Mouse (Mus musculus): ENCODE results near the gene Wdr38. TPM values are rescaled to one million over a fixed set of nuclear protein-coding genes. Genes with fewer than 3 reads are reported as not detected.
A peak's percentile ranks its signal among the peaks of the same experiment; 100 is the strongest.

The Wdr38 gene
- 0.61 and 1.4 TPM in 2 replicates for total RNA-seq (2017)

DNA sequence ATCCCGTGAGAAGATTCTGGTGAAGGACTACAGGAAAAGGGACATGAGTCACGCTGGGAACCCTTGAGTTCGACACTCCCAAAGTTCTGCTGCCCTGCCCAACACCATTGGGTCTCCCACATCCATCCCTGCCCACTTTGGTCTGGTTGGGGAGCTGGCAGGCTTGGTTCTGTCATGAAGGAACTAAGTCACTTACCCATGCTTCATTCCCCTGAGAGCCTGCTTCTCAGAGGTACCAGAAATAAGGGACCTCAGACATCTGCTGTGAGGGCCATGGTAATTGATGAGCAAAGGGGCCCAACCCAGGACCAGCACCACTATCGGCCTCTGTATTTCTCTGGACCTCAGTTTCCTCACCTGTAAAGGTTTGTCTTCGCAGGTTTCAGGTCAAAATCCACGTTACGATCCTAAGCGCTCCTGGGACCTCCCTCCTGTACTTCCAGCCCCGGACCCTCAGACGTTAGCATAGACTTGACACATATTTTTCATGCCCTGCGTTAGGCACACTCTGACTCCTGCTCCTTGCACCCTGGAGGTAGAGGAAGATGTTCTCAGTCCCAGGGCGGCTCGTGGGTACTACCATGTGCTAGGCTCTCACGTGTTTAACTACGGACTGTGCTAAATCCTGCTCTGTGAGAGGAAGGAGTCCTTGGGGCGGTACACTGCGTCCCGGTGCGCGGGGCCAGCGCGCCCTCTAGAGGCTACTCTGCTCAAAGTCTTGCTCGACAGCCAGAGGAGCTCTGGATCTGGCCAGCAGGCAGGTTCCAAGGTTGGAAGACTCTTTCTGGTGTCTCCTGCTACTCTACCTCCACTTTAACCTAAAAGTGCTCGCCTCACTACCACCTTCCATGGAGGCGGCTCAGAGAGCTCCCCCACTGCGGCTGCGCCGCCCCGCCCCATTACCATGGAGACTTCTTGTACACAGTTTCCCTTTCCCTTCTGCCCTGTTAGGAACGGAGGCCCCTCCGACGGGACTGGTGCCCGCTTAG, at the start of gene Wdr38:
Gene Wdr38, plus strand, starts transcription at position 91 of the 989 bp plus-strand sequence.
- peak; percentile 84 for ATAC-seq (ENCODE audit: extremely low read depth, insufficient number of reproducible peaks, low FRiP score, poor library complexity, severe bottlenecking)

DNA sequence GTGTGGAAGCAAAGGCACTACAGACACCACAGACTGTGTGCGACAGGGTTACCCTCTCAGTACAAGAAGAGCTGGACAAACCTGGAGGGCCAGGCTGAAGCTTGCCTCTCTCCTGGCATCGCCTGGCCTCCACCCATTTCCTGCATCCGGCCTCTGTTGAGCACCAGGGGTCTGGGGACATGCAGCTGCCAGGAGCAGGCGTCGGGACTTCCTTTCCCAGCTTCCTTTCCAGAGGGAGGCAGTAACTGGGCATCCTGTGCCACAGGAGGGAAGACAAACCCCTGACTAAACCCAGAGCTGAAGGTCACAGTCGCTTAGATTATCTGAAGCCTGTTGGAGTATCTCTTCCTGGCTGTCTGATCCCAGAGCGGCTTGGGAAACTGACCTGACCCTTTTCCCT, 49.7 kb upstream of the Wdr38 start:
- no peak for ATAC-seq (ENCODE audit: extremely low read depth, insufficient number of reproducible peaks, low FRiP score, poor library complexity, severe bottlenecking)

DNA sequence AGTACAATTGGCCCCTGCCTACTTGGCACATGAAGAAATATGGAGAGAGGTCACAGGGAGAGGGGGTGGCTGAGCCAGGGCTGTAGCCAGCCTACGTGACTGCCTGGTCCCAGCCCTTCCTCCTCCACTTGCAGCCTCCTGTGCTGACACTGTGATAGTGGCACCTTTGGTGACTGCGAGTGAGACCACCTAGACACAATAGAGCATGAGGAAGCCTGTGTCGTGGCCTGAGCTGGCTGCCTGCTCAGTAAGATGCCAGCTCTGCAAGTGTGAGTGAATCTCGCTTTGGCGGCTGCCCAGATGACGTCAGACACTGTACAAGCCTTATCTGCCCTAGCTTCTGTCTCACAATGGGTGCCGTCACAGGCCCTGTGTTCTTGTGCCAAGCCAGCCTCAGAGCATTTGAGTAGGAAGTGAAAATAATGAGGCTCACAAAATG, 47.0 kb upstream of the Wdr38 start:
- ATAC-seq (ENCODE audit: extremely low read depth, insufficient number of reproducible peaks, low FRiP score, poor library complexity, severe bottlenecking), result no peak

DNA sequence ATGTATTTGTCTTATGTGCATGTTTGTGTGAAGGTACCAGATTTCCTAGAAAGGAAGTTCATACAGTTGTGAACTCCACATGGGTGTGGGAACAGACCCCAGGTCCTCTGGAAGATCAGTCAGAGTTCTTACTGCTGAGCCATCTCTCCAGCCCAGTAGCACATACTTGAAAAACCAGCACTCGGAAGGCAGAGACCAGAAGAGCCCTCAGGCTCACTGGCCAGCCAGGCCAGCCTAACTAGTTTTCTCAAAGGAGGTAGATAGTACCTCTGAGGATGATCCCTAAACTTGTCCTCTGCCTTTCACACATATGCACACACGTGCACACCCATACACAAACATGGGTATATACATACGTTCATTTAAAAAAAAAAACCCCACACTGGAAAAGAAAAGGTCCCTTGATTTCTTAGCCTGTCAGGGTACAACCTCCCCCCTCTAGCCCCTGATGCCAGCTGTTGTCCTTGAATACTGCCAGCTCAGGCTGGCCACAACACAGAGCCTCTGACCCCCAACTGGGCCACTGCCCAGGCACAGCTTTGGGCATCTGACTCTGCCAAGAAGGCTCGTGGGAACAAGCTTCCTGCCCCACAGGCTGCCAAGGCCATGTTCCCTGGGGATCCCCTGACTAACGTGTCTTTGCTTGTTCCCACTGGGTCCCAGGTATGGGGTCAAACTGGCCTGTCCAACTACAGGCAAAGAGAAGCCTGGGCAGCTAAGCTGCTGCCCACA, 44.0 kb upstream of the Wdr38 start:
- no peak for ATAC-seq (ENCODE audit: extremely low read depth, insufficient number of reproducible peaks, low FRiP score, poor library complexity, severe bottlenecking)

DNA sequence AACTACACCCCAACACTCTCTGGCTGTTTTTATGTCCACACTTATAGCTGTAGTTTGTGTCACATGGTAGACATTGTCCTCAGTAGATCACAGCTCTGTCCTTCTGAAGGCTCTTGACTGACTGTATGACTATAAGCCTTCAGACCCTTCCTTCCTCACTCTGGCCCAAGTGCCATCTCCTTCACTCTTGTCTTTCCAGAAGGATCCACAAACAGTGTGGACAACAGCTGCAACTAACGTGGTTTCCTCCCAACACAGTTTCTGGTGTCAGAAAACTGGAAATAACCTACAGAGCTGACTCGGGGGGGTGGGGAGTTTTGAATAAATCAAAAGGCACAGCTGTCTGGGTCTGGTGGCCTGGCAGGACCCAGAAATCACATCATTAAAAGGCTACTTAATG, 41.2 kb upstream of the Wdr38 start:
- ATAC-seq (ENCODE audit: extremely low read depth, insufficient number of reproducible peaks, low FRiP score, poor library complexity, severe bottlenecking), result no peak

DNA sequence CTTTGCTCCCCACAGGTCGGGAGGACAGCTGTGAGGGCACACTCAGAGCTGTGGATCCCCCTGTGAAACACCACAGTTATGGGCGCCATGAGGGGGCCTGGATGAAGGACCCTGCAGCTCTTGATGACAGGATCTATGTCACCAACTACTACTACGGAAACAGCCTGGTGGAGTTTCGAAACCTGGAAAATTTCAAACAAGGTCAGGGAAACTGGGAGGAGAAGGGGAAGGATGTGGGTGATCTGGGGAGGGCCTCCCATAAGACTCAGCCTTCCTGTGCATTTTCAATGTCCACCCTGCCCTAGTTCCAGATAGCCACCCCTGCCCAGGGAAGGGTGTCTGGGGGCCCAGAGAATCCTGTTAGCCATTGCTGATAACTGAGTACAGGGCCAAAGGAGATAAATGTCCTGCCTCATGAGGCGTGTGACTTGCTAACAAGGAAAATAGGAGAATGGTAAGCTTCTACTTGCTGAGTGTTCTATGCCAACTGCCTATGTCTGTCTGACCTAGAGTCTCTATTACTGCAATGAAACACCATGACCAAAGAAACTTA, 39.5 kb upstream of the Wdr38 start:
- ATAC-seq (ENCODE audit: extremely low read depth, insufficient number of reproducible peaks, low FRiP score, poor library complexity, severe bottlenecking), result no peak

DNA sequence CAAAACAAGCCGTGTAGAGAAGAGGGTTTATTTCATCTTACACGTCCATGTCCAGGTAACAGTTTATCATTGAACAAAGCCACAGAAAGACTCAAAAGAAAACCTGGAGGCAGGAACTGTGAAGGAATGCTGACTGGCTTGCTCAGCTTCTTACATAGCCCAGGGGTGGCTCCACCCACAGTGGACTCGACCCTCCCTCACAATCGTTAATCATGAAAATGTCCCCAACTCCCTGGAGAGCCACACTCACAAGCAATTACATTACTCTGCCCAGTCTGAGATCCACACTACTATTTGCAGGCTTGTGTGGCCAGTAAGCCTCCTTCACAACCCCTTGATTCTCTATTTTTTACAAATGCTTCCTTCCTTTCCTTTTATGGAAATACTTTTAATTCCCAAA, 33.1 kb upstream of the Wdr38 start:
- ATAC-seq (ENCODE audit: extremely low read depth, insufficient number of reproducible peaks, low FRiP score, poor library complexity, severe bottlenecking), result no peak

DNA sequence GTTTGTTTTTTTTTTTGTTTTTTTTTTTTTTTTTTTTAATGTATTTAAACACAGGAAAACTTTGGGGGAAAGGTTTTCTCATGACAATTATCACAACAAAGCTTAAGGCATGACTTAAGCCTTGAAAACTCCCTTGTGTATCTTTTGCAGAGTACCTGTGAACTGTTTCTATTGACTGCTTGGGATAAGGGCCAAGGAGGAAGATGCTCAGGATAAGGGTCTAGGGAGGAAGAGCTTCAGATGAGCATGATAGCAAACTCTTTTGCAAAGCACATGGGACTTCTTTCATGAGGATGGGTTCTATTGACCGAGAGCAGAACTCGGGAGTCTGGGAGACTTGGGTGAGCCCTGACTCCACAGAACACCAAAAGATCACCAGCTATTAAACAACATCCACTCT, 27.6 kb upstream of the Wdr38 start:
- ATAC-seq (ENCODE audit: extremely low read depth, insufficient number of reproducible peaks, low FRiP score, poor library complexity, severe bottlenecking), result no peak

DNA sequence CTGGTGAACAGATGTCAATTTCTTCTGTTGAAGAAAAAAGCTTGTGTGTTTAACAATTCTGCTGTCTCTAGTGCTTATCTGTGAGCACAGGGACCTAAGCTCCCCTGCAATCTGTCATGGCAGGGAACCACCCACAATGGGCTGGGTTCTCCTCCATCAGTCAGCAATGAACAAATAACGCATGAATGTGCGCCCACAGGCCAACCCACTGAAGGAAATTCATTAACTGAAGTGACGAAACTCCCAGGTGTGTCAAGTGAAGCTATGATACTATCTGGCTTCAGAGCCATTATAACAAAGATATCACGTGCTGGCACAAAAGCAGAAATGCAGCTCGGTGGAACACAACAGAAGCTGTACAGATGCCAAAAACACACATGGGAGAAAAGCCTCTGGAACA, 27.2 kb upstream of the Wdr38 start:
- ATAC-seq (ENCODE audit: extremely low read depth, insufficient number of reproducible peaks, low FRiP score, poor library complexity, severe bottlenecking), result no peak

DNA sequence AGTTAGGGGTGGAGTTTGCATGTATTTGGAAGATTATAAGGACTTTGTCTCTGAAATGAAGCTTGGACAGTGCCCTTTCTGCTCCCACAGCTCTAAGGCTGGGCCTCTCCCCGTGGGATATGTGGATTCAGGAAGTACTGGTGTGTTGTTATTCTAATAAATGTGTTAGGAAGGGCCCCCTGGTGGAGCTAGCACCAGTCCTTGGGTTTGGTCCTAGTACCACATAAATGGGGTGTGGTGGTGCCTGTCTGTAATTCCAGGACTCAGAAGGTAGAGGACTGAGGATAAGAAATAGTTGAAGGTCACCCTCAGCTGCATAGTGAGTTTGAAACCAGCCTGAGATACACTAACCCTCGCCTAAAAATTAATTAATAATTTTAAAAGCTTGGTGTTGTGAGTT, 24.1 kb upstream of the Wdr38 start:
- no peak for ATAC-seq (ENCODE audit: extremely low read depth, insufficient number of reproducible peaks, low FRiP score, poor library complexity, severe bottlenecking)

DNA sequence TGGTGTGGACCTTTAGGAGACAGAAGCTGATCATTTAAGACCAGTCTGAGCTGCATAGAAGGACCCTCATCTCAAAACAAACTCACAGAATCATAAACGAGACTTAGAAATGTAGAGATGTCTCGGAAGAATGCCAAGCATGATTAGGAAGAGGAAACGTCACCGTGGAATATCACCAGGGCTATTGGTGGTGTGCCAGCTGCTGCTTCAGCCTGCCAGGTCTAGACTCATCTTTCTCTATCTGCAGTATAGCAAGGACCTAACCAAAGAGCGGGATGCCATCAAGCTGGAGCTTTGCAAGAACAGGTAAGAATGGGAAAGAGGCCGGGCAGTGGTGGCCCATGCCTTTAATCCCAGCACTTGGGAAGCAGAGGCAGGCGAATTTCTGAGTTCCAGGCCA, 23.6 kb upstream of the Wdr38 start:
- ATAC-seq (ENCODE audit: extremely low read depth, insufficient number of reproducible peaks, low FRiP score, poor library complexity, severe bottlenecking), result no peak

DNA sequence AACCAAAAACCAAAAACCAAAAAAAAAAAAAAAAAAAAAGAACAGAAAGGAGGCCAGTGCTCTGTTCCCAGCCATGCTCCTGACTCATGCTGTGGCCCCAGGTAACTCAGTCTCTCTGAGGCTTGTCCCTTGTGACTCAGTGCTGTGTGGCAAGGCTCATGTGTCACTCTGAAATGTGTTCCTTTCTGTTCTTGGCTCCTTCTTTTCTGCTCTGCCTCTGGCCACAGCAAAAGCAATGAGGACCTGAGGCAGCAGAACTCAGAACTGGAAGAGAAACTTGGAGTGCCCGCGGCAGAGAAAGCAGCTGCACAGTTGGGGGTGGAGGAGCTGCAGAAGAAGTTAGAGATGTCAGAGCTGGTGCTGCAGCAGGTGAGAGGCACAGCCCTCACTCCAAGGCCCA, 23.1 kb upstream of the Wdr38 start:
- ATAC-seq (ENCODE audit: extremely low read depth, insufficient number of reproducible peaks, low FRiP score, poor library complexity, severe bottlenecking), result no peak

DNA sequence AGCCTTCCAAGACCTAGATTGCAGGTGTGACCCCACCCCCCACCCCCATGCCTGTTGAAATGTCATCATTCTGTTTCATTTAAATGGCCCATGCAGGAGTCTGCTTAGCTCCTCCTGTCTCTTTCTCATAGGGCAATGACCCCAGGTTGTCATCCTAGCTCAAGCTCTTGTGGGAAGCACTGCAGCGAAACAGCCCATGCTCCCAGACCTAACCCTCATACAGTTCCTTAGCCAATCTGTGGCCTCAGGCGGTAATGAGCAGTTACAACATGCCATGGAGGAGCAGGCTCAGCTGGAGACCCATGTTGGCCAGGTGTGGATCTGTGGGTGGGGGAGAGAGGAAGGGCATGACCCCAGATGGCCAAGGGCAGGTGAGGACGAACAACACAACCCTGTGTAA, 22.1 kb upstream of the Wdr38 start:
- no peak for ATAC-seq (ENCODE audit: extremely low read depth, insufficient number of reproducible peaks, low FRiP score, poor library complexity, severe bottlenecking)

DNA sequence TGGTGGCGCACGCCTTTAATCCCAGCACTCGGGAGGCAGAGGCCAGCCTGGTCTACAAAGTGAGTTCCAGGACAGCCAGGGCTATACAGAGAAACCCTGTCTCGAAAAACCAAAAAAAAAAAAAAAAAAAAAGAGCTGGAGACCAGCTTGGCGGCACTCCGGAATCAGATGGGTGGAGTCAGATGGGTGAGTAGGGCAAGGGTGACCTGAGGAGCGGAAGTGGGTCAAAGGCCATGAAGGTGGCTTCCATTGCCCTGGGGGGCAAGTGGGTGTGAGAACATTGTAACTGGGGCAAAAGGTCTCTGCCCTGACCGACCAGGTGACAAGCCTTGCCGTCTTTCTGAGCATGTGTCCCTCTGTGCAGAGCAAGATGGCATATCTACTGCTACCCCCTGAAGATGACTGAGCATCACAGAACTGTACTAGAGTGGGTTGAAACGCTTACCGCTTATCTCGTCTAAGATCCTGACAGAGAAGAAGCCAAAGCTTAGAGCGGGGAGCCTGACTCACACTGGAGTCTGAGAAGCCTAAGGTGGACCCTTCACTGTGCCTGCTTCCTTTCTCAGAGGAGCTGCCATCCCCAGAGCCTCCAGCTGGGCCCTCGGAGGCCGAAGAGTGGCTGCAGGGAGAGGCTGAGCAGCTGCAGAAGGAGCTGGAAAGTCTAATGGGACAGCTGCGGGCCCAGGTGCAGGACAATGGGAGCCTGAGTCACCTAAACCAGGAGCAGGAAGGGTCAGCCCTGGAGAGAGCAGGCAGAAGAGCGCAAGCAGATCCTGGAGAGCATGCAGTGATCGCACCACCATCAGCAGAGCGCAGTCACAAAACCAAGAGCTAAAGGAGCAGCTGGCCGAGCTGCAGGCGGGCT, 21.1 kb upstream of the Wdr38 start:
- no peak for ATAC-seq (ENCODE audit: extremely low read depth, insufficient number of reproducible peaks, low FRiP score, poor library complexity, severe bottlenecking)

DNA sequence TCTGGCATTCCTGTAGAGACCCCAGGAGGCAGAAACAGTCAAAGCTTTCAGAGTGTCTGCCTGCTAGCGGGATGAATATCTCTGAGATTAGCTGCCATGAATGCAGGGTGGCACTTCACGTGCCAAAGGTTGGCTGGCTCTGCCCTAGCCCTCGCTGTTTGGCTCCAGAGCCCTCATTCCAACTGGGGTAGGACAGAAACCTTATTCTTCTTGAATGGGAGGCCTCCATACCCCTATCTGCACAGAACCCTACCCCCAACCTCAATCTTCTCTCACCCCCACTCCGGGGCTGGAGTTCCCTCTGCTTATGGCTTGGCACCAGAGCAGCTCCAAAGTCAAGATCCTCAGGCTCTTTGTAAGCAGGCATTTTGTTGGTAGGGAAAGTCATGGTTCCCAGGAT, 19.4 kb upstream of the Wdr38 start:
- ATAC-seq (ENCODE audit: extremely low read depth, insufficient number of reproducible peaks, low FRiP score, poor library complexity, severe bottlenecking), result no peak

DNA sequence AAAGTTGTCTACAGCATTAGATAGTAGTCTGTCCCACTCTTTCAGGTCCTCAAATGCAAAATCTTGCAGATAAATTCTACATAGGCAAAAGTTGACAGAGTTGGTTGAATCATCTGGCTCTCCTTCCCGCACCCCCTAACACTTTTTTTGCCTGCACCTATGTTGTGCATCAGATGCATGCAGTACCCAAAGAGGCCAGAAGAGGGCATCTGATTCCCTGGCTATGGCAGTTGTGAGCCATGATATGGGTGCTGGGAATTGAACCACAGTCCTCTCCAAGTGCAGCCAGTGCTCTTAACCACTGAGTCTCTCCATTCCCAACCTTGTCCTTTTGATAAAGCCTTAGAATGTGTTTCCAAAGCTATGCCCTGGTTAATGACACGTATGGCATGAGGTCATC, 13.8 kb upstream of the Wdr38 start:
- no peak for ATAC-seq (ENCODE audit: extremely low read depth, insufficient number of reproducible peaks, low FRiP score, poor library complexity, severe bottlenecking)

DNA sequence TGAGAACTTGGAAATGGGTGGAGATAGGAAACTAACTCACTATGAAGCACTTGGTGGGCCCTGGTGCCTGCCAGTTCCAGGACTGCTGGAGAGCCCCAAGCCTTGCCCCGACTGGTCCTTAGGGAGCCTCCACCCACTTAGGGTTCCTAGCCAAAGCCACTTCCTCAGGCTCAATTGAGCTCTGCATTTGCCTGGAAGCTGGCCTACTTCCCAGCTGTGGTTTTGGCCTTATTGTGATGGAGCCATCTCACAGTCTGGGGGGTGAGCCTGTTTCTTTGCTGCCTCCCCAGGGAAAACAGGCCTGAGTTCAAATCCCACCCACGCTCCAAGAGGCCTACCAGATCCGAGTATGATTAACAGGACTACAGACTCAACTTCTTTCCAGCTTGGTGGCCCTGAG, 10.7 kb upstream of the Wdr38 start:
- ATAC-seq (ENCODE audit: extremely low read depth, insufficient number of reproducible peaks, low FRiP score, poor library complexity, severe bottlenecking), result no peak

DNA sequence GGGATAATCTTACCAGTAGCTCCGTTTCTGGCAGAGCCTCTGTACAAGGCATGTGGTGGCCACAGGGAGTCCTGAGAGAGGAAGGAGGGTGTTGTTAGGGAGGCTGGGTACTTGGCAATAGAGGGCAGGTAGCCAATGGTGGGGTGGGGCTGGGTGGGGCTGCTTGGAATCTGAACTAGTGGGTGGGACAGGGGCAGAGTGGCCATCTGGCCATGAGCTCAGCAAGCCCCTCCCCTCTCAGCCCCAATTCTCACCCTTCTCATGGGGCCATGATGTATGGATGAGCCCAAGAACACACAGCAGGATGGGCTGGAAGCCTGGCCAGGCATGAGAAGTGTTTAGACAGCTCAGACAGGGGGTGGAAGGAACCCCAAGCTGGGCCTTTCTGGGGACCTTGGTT, 9.9 kb upstream of the Wdr38 start:
- ATAC-seq (ENCODE audit: extremely low read depth, insufficient number of reproducible peaks, low FRiP score, poor library complexity, severe bottlenecking), result no peak

Measured in neutrophil, adult 5-6 weeks (primary cell).